Mouse (Mus musculus) MN1 (cell line): ENCODE results near the gene Os9.
"Not testable (repeated sequence)": the region's sequence is repeated elsewhere in the genome, so short reads cannot be mapped to it uniquely, and the experiment has no call there.

Source experiments
- DNase-seq: peaks from one replicate; pipeline ENCODE4 v3.0.0-alpha.2; 2016; ENCODE audit warnings: low spot score

Os9 gene

GRCm38 (mm10) chr10:127080901-127081780, 39.8 kb downstream of the Os9 start:
- peak; percentile 65 for DNase-seq

- DNase-seq, result no peak
Observed at GRCm38 (mm10) chr10:127079665-127080391, 41.1 kb downstream of the Os9 start.

GRCm38 (mm10) chr10:127078677-127079575, 42.0 kb downstream of the Os9 start:
- peak; percentile 70 for DNase-seq

DNA sequence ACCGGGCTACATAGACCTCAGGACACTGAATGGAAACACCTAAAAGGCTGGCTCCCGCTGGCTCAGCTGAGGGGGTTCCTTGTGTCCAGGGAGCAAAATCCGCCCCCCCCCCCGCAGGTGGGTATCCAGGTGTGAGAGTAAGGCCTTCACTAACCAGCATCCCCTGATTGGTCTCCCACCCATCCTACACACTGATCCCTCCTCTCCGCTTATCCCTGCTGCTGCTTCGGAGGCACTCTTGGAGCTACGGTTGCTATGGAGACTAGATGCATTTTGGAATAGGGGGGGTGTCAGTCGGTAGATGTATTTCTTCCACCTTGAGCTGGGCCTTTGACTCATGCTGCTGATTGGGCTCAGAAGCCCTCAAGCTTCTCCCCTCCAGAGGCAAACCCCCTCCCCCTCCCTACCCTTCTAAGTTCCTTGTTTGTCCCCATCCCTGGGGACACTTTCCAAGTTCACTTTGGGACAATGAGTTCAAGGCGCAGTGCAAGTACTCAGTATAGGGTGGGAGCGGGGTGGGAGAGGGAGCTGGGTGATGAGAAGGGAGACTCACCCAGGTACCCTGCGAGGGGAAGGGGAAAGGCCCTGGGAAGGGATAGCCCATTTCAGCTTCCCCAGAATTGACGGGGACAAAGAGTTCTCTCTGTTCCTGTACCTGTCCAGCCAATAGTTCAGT, 42.8 kb downstream of the Os9 start:
- DNase-seq, result peak; percentile 74

DNA sequence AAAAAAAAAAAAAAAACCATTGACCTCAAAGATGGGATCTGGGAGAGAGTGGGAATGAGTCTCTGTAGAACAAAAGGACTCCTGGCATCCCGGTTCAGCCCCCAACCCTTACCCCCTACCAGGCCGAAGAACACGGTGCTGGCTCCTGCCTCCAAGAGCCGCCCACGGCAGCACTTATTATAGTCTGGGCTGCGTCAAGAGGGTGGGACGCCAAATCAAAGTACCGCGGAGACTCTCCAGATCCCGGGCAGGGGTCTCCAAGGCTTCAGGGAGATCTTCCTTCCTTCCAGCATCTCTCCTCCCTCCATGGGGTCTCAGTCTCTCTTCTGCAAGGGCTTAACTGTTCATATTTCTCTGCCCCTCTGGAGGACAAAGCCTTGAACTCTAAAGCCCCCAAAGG, 43.4 kb downstream of the Os9 start:
- no peak for DNase-seq

DNA sequence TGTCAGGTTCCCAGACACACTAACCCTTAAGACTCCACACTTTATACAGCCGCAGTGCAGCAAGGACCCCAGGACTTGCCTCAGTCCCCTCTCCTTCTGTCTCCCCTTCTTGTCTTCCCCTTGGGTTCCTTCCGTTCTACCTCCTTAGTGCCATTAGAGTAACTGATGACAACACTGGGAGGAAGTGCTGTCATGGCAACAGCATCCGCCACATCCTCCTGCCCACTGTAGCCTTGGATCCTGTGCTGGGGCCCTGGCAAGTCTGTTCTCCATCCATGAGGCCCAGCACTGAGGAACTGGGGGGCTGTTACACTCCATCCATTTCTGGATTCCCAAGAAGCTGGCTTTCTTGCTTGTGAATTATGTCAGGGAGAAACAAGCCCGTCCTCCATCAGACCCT, 44.8 kb downstream of the Os9 start:
- DNase-seq, result no peak

GRCm38 (mm10) chr10:127075651-127076050, 45.3 kb downstream of the Os9 start:
- no peak for DNase-seq

GRCm38 (mm10) chr10:127075080-127075479, 45.9 kb downstream of the Os9 start, which contains the start of gene Agap2:
Agap2 (plus strand) TSS chr10:127075284.
- DNase-seq, result no peak

GRCm38 (mm10) chr10:127073981-127074380, 47.0 kb downstream of the Os9 start:
- no peak for DNase-seq

- DNase-seq, result not testable (repeated sequence)
Observed at GRCm38 (mm10) chr10:127072969-127073368, 48.0 kb downstream of the Os9 start.

DNA sequence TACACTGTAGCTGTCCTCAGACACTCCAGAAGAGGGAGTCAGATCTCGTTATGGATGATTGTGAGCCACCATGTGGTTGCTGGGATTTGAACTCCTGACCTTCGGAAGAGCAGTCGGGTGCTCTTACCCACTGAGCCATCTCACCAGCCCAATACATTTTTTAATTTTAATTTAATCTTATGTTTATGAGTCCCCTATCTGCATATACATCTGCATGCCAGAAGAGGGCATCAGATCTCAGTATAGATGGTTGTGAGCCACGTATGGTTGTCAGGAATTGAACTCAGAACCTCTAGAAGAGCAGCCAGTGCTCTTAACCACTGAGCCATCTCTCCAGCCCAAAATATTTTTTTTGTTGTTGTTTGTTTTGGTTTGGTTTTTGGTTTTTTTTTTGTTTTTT, 48.7 kb downstream of the Os9 start:
- DNase-seq, result not testable (repeated sequence)

- peak; percentile 66 for DNase-seq
Observed at GRCm38 (mm10) chr10:127071203-127071602, 49.7 kb downstream of the Os9 start.

DNA sequence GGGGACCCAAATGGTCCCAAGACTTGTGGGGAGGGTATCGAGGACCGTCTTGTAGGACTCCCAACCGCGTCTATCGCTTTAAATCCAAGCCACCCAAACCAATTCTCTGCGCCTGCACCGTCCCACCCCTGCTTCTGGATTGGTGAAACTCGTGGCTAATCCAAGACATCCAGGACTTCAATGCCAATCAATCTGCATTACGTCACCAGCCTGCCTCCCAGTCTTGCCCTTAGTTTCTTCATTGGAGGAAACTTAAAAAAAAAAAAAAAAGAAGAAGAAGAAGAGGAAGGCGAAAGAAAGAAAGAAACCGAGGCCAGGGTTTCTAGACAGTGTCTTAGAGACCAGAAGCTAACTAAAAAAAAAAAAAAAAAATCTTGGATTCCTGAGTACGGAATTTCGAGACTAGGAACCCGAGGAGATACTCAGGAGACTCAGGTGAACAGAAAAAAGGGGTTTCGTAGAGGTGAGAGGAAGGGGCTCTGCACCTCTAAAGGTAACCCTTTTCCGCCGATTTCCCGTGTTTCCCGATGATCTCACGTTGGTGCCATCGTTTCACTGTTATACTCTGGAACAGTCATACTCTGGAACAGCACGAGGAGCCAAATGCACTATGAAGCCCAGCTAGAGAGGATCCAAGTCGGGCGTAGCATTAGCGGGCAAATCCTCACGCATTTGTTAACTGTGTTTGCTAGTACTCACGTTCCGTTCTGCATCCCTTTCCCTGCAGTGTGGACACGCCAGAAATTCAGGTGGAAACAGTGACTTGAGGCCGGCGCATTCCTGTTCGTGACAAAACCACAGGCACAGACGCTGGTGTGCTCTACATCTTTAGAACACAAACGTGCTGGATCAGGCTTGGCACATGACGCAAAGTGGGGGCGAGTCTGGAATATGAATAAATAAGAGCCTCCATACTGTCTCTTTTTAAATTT, 50.5 kb downstream of the Os9 start, which contains the start of gene Tspan31:
Gene Tspan31, minus strand, starts transcription at position 75 of the 932 bp plus-strand sequence.
- DNase-seq, result peak; percentile 99

- peak; percentile 72 for DNase-seq
Observed at GRCm38 (mm10) chr10:127069281-127070189, 51.4 kb downstream of the Os9 start.

DNA sequence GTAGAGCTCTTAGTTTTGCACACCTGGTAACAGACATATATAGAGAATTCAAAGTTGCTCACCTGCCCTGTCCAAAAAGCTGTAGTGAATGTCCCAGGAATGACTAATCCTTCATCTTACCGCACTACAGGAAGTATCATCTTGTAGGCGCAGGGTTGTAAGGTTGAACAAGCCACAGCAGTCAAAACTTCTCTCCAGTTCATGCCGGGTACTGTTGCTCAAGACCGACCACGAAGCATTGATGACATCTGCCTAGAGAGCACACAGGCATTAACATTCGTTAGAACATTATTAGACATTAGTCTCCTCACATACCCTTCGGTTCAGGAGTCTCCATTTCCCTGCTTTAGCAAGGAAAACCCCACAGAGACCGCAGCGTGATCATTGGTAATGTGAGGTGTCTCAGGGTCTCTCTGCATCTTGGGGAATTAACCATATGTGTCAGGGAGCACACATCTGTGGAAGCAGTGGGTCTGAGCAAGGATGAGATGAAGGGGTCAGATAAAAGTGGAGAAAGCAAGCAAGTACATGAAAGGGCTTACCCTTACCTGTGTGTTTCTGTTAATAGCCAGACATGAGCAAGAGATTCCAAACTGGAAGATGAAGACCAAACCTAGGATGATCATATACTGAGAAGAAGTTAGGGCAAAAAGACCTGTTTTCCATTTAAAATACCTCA, 52.4 kb downstream of the Os9 start:
- DNase-seq, result no peak

- no peak for DNase-seq
Observed at GRCm38 (mm10) chr10:127066519-127067018, 54.4 kb downstream of the Os9 start.

- DNase-seq, result peak; percentile 45
Observed at GRCm38 (mm10) chr10:127065981-127066380, 55.0 kb downstream of the Os9 start.
